Mouse (Mus musculus) lung, embryonic 16.5 days (tissue): ENCODE data around the gene Brd4. TPM values are rescaled to one million over a fixed set of nuclear protein-coding genes. Genes with fewer than 3 reads are reported as not detected.

Experiments used
- ATAC-seq: fragments of 200-750 bp; cut with Nextera tagmentation; 2 replicates; pipeline ENCODE4 v1.8.0; 2017; ENCODE audit warnings: low read depth, mild to moderate bottlenecking, moderate library complexity
- H3K27ac ChIP-seq: fragments of 300-500 bp; sonication (generic); 2 replicates; pipeline ENCODE4 v1.5.1; 2014; ENCODE audit warnings: mild to moderate bottlenecking, control low read depth, low read length
- H3K27me3 ChIP-seq: fragments of 300-500 bp; sonication (generic); 2 replicates; pipeline ENCODE4 v1.6.1; 2014; ENCODE audit warnings: low read depth, low read length, mixed read lengths; ENCODE audit not compliant: control insufficient read depth, insufficient read depth
- H3K36me3 ChIP-seq: fragments of 300-500 bp; sonication (generic); 2 replicates; pipeline ENCODE4 v1.6.1; 2014; ENCODE audit warnings: low read length; ENCODE audit not compliant: control insufficient read depth, insufficient read depth
- H3K4me1 ChIP-seq: fragments of 300-500 bp; sonication (generic); replicated peaks from 2 replicates; pipeline ENCODE4 v1.6.1; 2014; ENCODE audit warnings: low read length, mixed read lengths; ENCODE audit not compliant: control insufficient read depth, insufficient read depth
- H3K4me2 ChIP-seq: fragments of 300-500 bp; sonication (generic); 2 replicates; pipeline ENCODE4 v1.6.1; 2014; ENCODE audit warnings: low read depth, low read length, control low read depth
- H3K4me3 ChIP-seq: fragments of 300-500 bp; sonication (generic); 2 replicates; pipeline ENCODE4 v1.5.1; 2014; ENCODE audit warnings: mild to moderate bottlenecking, low read length, control low read depth
- H3K9ac ChIP-seq: fragments of 300-500 bp; sonication (generic); 2 replicates; pipeline ENCODE4 v1.6.1; 2014; ENCODE audit warnings: low read length, control low read depth
- H3K9me3 ChIP-seq: fragments of 300-500 bp; sonication (generic); 2 replicates; pipeline ENCODE4 v1.6.1; 2016; ENCODE audit warnings: low read length; ENCODE audit not compliant: control insufficient read depth
- WGBS: fragments of 180-500 bp; shearing (Covaris S2); extraction: QIAGEN DNeasy Blood & Tissue Kit; methylation state at CpG from one replicate; pipeline ENCODE4 v1.1.7; 2014; 5-methylcytosine and 5-hydroxymethylcytosine counted together
- polyA plus RNA-seq: library from polyadenylated mRNA; unstranded; fragments of >200 nt; fragmentation: Nextera tagmentation; extraction: Ambion mirVana; gene quantifications from 2 replicates; pipeline ENCODE4 v1.2.1, GENCODE M21; 2015

Brd4 gene
- polyA plus RNA-seq, 1 experiment from 2014 or later: 83.2 TPM

GRCm38 (mm10) chr17:32173166-32173565 lies 111.4 kb downstream of the Brd4 start:
- Histone ChIP-seq H3K27me3 (no peaks in the 10 kb centered on the region), H3K4me2 (no peak overlapping the region), H3K27ac (peak overlapping the region; percentile 40; the same call in 1 of the 2 replicates), H3K36me3 (no peaks in the 10 kb centered on the region), H3K4me3 (no peak overlapping the region), H3K9ac (no peak overlapping the region), H3K9me3 (no peaks in the 10 kb centered on the region), H3K4me1 (no peaks in the 10 kb centered on the region)
- ATAC-seq: peak; percentile 78
- 51% methylated on average over 7 of the region's 7 CpGs for WGBS

GRCm38 (mm10) chr17:32172485-32172884 lies 112.0 kb downstream of the Brd4 start:
- no peaks in the 10 kb centered on the region for H3K27me3 ChIP-seq
- no peak for ATAC-seq
- H3K4me3 ChIP-seq: no peak overlapping the region
- H3K9ac ChIP-seq: no peak overlapping the region
- H3K36me3 ChIP-seq: no peaks in the 10 kb centered on the region
- WGBS: 63% methylated on average over 2 of the region's 2 CpGs
- H3K4me2 ChIP-seq: no peak overlapping the region
- H3K27ac ChIP-seq: peak overlapping the region; percentile 40; the same call in 1 of the 2 replicates
- no peaks in the 10 kb centered on the region for H3K4me1 ChIP-seq
- no peaks in the 10 kb centered on the region for H3K9me3 ChIP-seq

GRCm38 (mm10) chr17:32169518-32170225 lies 114.8 kb downstream of the Brd4 start:
- Histone ChIP-seq H3K9me3 (no peaks in the 10 kb centered on the region), H3K4me3 (no peak overlapping the region), H3K36me3 (no peaks in the 10 kb centered on the region), H3K27ac (no peak overlapping the region), H3K4me1 (peaks cover 8% of the 10 kb centered on the region), H3K27me3 (no peaks in the 10 kb centered on the region), H3K4me2 (no peak overlapping the region), H3K9ac (no peak overlapping the region)
- no peak for ATAC-seq
- 62% methylated on average over 4 of the region's 4 CpGs for whole genome bisulfite sequencing

- H3K27me3 ChIP-seq: no peaks in the 10 kb centered on the region
- peaks cover 26% of the 10 kb centered on the region for H3K4me1 ChIP-seq
- no peaks in the 10 kb centered on the region for H3K36me3 ChIP-seq
- 0% methylated on average over 28 of the region's 39 CpGs for WGBS
- H3K27ac ChIP-seq: peak within 1 kb of the TSS; percentile 91
- H3K9ac ChIP-seq: peak within 1 kb of the TSS; percentile 77
- H3K9me3 ChIP-seq: no peaks in the 10 kb centered on the region
- peak within 1 kb of the TSS; percentile 77 for H3K4me2 ChIP-seq
- peak within 1 kb of the TSS; percentile 66 for H3K4me3 ChIP-seq
- peak; percentile 79 for ATAC-seq
Observed at GRCm38 (mm10) chr17:32166687-32167086, 117.8 kb downstream of the Brd4 start, which contains the start of gene Notch3. Notch3 (minus strand) TSS chr17:32166852.

GRCm38 (mm10) chr17:32165803-32166595 lies 118.5 kb downstream of the Brd4 start:
- Histone ChIP-seq H3K36me3 (no peaks in the 10 kb centered on the region), H3K4me3 (peak overlapping the region; percentile 66), H3K9me3 (no peaks in the 10 kb centered on the region), H3K4me1 (peaks cover 26% of the 10 kb centered on the region), H3K27me3 (no peaks in the 10 kb centered on the region), H3K4me2 (peak overlapping the region; percentile 77), H3K9ac (peak overlapping the region; percentile 77), H3K27ac (peak overlapping the region; percentile 91)
- under 1% methylated on average over 32 of the region's 43 CpGs for WGBS
- ATAC-seq: peak; percentile 55

- Histone ChIP-seq H3K4me3 (peak overlapping the region; percentile 66), H3K9me3 (no peaks in the 10 kb centered on the region), H3K4me1 (peaks cover 26% of the 10 kb centered on the region), H3K36me3 (0 out of 2 replicates have a peak, but pooled peaks cover 2% of the 10 kb centered on the region), H3K9ac (peak overlapping the region; percentile 77), H3K27me3 (no peaks in the 10 kb centered on the region), H3K4me2 (peak overlapping the region; percentile 77), H3K27ac (peak overlapping the region; percentile 91)
- 3% methylated on average over 9 of the region's 9 CpGs for WGBS
- ATAC-seq: peak; percentile 44
Observed at GRCm38 (mm10) chr17:32165266-32165802, 119.2 kb downstream of the Brd4 start.

- no peaks in the 10 kb centered on the region for H3K27me3 ChIP-seq
- peaks cover 26% of the 10 kb centered on the region for H3K4me1 ChIP-seq
- H3K36me3 ChIP-seq: 0 out of 2 replicates have a peak, but pooled peaks cover 2% of the 10 kb centered on the region
- H3K9ac ChIP-seq: no peak overlapping the region
- H3K4me3 ChIP-seq: no peak overlapping the region
- peak overlapping the region; percentile 77 for H3K4me2 ChIP-seq
- no peak for ATAC-seq
- no peaks in the 10 kb centered on the region for H3K9me3 ChIP-seq
- peak overlapping the region; percentile 37; the same call in 1 of the 2 replicates for H3K27ac ChIP-seq
Observed at GRCm38 (mm10) chr17:32164780-32165179, 119.7 kb downstream of the Brd4 start.

GRCm38 (mm10) chr17:32163910-32164650 lies 120.4 kb downstream of the Brd4 start:
- H3K9me3 ChIP-seq: no peaks in the 10 kb centered on the region
- ATAC-seq: no peak
- H3K36me3 ChIP-seq: 0 out of 2 replicates have a peak, but pooled peaks cover 2% of the 10 kb centered on the region
- peak overlapping the region; percentile 9; the same call in 1 of the 2 replicates for H3K4me2 ChIP-seq
- 48% methylated on average over 6 of the region's 6 CpGs for WGBS
- no peaks in the 10 kb centered on the region for H3K27me3 ChIP-seq
- H3K4me3 ChIP-seq: peak overlapping the region; percentile 0; the same call in 1 of the 2 replicates
- H3K27ac ChIP-seq: peak overlapping the region; percentile 37
- H3K9ac ChIP-seq: 0 out of 2 replicates have a peak overlapping the region, but pooled peaks have one; percentile 32
- peaks cover 26% of the 10 kb centered on the region for H3K4me1 ChIP-seq
